Mouse (Mus musculus) lung, postnatal 36 days (tissue): ENCODE data around the gene Gm49361.
"Not testable (repeated sequence)": the region's sequence is repeated elsewhere in the genome, so short reads cannot be mapped to it uniquely, and the experiment has no call there.

ENCODE experiments used
- DNase-seq: peaks from one replicate; pipeline ENCODE4 v3.0.0; 2022; ENCODE audit warnings: mixed read lengths

Gm49361 gene

DNA sequence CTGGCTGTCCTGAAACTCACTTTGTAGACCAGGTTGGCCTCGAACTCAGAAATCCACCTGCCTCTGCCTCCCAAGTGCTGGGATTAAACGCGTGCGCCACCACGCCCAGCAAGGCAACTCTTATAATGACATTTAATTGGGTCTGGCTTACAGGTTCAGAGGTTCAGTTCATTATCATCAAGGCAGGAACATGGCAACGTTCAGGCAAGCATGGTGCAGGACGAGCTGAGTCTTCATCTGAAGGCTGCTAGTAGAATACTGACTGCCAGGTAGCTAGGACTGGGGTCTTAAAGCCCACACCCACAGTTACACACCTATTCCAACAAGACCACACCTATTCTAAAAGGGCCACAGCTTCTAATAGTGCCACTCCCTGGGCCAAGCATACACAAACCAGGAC lies 57.8 kb downstream of the Gm49361 start:
- DNase-seq: not testable (repeated sequence)

DNA sequence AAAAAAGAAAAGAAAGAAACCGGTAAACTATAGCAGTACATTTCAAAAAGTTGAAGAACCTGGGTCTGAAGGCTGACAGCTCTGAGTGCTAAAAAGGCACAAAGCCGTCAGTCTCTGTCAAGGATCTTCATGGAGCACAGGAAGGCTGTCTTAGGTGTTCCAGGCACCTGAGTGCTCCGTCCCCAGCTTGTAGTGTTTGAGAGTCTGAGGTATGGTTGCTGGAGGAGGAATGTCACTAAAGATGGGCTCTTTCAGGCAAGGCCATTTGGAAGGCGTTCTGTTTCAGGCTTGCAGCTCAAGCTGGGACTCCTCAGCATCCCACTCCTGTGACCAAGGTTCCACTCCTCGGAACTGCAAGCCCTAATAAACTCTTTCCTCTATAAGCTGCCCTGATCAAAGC lies 58.5 kb downstream of the Gm49361 start:
- no peak for DNase-seq

DNA sequence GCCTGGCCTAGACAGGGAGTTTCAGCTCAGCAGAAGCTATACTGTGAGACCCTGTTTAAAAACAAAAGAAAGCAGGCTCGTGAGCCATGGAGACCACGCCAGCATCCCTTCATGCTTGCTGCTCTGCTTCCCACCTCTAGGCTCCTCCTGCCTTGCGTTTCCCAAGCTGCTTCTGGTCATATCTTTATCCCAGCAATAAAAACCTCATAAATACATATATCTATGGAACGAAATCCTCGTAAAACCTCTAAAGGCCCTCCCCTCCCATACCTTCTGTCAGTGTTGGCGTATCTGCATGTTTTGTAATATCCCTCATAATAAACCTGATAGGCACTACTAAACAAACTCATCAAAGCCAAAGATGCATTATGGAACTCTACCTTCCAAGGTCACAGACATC lies 59.3 kb downstream of the Gm49361 start:
- no peak for DNase-seq

DNA sequence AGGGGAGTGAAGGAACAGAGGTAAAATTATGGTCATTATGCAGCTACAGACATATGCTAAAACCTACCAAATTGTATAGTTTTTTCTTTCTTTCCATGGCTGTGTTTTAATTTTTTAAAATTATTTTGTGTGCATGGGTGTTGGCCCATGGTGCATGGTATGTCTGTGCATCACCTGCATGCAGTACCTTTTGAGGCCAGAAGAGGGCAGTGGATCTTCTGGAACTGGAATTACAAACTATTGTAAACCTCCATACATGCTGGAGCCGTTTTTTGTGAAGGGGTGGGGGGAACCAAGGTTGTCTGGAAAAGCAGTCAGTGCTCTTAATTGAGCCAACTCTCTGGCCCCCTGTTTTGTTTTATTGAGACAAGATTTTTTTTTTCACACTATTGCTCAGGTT lies 61.3 kb downstream of the Gm49361 start:
- DNase-seq: peak; percentile 92

DNA sequence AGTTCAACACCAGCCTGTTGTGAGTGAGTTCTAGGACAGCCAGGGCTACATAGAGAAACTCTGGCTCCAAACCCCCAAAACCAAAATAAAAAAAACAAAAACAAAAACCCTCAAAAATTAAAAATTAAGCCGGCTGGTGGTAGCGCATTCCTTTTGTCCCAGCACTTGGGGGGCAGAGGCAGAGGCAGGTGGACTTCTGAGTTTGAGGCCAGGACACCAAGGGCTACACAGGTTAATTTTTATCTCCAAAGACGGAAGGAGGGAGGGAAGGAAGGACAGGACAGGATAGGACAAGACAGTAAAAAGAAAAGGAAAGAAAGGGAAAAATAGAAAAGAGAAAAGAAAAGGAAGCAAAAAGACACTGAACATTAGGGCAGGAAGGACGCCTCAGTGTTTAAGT lies 63.2 kb downstream of the Gm49361 start:
- no peak for DNase-seq

DNA sequence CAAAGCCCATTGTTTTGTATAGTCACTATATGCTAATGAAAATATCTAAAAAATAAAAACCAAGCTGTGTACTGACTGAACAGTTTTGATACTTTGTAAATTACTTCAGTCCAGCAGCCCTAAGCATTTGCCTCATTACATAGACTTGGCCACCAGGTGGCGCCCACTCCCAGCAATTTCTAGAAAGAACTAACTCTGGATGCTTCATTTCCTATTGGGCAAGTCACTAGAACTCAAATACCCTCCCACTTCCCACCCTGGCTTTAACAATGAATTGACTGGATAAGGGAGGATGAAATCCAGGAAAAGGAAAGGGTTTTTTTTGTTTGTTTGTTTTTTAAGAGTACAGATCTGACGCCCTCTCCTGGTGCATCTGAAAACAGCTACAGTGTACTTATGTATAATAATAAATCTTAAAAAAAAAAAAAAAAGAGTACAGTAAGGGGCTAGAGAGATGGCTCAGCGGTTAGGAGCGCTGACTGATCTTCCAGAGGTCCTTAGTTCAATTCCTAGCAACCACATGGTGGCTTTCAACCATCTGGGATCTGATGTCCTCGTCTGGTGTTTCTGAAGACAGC lies 65.9 kb downstream of the Gm49361 start:
- peak; percentile 93 for DNase-seq

DNA sequence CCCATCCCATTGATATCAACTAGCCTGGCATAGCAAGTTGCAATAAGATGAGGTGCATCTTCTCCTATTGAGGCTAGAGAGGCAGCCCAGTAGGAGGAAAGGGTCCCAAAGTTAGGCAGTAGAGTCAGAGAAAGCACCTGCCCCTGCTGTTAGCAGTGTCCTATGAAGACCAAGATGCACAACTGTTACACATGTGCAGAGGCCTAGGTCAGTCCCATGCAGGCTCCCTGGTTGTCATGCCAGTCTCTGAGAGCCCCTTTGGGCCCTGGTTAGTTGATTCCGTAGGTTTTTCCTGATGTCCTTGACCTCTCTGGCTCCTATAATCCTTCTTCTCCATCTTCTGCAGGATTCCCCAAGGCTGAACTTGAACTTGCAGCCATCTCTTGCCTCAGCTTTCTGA lies 66.4 kb downstream of the Gm49361 start:
- no peak for DNase-seq

DNA sequence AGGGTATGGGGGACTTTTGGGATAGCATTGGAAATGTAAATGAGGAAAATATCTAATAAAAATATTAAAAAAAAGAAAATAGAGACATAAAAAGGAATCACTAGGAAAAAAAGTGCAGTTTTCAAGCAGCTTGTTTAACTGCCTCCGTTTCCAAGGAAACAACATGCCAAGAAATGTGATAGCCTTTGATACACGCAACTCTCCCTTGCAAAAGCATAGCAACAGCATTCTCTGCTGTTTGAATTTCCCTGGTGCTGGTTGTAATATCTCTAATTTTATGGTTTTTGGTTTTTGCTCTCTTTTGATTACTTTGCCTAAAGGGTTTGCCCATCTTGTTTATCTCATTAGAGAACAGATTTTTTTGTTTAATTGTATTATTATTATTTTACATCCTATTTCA lies 70.4 kb downstream of the Gm49361 start:
- no peak for DNase-seq

DNA sequence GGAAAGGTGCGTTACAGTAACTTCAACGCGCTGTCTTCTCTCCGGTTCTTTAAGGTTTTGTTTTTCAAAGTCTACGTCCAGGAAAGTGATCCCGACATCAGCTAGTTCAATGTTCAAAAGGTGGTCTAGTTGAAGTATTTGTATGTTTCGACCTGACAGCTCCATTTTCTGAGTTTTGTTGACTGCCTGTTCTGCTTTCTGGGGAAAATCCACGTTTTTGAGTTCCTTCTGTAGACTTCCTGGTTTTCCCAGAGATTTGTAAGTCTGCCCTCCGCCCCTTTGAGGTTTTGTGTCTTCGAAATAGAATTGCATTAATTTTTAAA lies 80.3 kb downstream of the Gm49361 start:
- DNase-seq: peak; percentile 8

DNA sequence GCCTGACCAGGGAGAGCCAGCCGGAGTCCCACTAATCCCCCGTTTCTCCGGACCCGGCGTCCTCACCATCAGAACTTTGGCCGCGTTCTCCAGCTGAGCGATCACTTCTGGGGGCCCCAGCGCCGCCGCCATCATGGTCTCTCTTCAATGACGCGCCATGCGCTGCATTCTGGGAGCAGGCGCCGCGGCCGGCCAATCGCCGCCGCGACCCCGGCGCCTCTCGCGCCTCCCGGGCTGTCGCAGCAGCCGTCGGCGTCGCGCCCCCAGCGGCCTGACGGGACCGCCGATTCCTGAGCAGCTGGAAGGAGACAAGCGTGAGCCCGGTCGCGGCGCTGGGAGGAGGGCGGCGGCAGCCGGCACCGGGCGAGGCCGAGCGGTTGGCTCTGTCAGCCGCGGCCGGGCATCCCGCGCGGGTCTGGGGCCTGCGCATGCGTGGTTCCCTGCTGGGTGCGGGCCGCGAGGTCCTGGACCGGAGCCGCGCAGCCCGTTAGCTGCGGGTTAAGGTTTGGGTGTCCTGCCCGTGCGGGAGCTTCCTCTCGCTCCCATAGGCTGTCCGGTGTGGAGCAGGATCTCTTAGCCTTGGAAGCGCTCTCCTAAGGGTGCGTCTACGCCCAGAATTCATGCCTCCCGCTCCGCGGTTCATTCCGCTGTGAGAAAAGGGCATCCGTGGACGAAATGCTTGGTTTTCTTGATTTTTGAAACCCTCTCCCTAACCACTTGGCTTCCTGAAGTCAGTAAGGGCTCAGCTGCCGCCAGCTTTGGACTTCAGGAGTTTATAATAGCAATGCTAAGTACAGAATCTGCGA lies 80.9 kb downstream of the Gm49361 start, which contains the start of gene Xpo4:
Gene Xpo4, minus strand, starts transcription at position 609 of the 806 bp plus-strand sequence.
- peak; percentile 82 for DNase-seq

DNA sequence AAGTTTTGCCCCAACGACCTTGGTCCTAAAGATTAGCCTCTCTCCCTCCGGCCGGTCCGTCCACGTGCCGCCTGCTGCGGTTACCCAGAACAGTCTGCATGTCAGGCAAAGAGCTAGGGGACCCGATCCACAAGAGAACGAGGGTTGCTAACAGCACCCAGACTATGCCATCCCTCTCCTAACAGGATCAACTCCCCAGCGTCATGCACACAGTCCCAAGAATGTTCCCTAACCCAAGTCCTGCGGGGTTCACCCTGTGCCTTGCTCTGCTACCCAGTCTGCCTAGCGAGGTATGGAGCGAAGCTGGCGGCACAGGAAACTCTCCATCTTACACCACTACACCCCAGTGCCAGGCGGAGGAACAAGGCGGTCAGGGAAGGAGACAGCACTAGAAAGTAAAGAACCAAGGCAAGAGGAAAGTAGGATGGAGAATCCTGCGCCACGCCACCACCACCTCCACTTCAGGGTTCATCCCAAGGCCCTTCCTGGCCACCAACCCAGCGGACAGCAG lies 81.5 kb downstream of the Gm49361 start:
- DNase-seq: peak; percentile 3

DNA sequence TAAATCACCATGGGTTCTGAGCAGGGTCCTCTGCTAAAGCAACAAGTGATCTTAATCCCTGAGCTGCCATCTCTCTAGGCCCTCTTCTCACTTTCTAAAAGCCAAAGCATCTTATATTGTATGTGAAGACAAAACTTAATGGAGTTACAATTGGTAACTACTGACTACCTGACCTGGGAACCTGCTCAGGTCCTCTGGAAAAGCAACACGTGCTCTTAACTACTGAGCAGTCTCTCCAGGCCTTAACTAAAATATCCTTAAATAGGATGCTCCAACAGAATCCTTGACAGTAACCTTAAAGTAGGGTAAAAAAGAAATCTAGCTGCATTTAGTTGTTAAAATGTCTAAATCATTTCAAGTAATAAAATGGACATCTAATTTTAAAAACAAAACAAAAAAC lies 82.3 kb downstream of the Gm49361 start:
- DNase-seq: no peak

DNA sequence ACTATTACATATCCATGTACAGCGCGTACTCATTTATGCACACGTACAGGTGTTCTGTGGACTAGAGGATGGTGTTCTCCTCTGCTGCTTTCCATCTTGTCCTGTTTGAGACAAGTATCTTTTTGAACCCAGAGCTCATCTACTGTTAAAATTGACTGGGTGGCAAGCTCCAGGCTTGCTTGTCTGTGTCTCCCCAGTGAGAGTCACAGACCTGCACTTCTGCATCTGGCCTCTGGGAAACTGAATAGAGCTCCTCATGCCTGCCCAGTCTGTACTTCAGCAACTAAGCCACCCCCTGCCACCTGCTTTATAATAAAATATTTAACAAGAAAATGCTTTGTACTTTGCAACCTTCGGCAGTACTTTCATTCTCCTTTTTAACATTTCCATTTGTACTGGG lies 87.6 kb downstream of the Gm49361 start:
- DNase-seq: no peak

DNA sequence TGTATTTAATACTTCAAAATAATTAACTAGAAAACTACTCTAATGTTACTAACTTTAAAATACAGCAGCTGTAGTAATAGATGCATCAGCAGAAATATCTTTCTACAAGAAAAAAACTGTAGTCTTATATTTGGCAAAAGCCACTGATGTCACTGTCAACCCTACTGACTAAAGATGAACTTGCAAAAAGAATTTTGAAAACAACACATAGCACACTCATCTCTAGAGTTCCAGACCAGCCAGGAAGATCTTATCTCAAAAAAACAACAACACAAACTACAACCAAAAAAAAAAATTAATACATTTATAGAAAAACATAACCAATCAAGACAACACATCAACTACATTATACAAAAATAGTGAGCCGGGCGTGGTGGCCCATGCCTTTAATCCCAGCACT lies 88.4 kb downstream of the Gm49361 start:
- no peak for DNase-seq

DNA sequence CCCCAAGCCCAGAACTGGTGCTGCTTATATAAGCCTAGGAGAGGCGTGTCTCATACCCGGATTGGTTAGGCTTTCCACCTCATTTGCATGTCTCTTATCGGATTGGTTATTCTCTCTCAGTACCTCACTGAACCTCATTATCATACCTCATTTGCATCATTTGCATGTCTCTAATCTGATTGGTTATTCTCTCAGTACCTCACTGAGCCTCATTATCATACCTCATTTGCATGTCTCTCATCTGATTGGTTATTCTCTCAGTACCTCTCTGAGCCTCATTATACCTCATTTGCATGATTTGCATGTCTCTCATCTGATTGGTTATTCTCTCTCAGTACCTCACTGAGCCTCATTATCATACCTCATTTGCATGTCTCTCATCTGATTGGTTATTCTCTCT lies 89.4 kb downstream of the Gm49361 start:
- not testable (repeated sequence) for DNase-seq

DNA sequence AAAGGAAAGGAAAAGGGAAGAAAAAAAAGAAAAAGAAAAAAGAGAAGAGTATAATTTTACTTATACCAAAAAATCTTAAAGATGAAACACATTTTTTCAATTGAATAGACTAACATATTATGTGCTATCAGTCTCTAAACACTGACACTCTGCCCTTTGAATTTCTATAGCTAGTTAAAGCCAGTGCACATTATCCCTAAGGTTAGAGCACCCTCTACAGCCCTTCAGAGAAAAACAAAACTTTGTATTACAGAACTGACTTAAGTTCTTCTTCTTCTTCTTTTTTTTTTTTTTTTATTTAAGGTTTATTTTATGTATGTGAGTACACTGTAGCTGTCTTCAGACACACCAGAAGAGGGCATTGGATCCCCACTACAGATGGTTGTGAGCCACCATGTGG lies 96.4 kb downstream of the Gm49361 start:
- no peak for DNase-seq

DNA sequence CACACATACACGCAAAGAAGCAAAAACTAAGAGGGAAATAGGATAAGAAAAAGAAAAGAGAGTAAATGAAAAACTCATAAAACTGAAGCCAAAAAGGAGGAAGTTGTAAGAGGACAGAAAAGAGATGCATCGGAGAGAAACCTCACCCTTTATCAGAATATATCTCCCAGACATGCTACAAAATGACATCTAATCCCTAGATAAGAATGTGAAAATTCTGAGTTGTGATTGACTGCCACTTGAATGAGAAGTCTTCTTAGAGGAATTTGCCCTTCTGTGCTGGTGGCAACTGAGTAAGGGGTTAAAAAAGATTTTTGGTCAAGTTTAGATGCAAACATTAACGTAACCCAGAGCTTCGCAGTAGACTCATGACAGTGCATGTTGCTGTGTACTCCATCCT lies 99.7 kb downstream of the Gm49361 start:
- no peak for DNase-seq

DNA sequence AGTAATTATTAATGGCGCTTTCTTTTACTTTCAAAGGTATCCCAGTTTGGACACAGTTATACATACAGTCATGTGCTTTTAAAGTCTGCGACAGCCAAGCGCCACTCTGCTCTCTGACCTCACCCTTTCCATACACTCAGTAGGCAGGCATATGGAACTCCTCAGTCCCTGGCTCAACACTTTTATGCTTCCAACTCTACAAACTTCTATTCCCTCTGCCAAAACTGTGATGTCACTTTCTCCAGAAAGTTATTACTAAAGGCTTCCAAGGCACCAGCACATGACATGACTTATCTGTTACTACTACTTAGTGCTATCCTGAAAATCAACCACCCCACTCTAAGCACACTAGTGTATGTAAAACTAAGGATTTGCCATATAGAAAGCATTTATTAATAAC lies 106.8 kb downstream of the Gm49361 start:
- DNase-seq: peak; percentile 14

DNA sequence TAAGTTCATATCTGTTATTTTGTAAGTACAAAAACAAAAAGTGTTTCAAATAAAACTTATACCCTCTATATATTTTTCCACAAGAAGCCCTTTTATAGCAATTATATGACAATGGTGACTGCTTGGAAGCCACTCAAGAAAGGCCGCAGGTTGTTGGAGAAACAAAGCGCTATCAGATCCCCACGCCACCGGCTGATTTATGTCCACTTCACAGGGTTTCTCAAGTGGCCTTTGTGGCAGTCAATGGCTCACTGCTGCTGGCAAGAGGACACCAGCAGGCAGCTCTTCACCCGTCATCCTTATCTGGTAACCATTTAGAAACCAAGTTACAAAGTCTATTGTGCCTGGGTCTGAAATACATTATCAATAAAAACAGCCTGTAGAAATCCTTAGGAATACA lies 111.8 kb downstream of the Gm49361 start:
- no peak for DNase-seq

DNA sequence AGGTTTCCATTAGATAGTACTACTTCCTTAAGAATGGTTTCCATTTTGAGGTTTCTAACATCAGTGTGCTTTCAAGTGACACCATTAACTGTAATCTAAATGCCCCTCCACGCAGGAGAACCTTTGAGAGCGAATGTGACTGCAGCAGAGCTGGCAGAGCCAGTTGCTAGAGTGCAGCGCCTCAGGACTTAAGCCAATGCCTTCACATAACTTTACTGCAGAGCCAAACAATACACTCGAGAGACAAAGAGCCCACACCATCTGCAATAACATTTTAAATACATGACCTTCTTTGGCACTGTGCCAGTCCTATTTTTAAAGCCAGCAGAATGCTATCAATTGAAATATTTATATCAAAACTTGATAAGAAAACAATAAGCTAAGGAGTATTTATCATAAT lies 116.3 kb downstream of the Gm49361 start:
- DNase-seq: no peak

DNA sequence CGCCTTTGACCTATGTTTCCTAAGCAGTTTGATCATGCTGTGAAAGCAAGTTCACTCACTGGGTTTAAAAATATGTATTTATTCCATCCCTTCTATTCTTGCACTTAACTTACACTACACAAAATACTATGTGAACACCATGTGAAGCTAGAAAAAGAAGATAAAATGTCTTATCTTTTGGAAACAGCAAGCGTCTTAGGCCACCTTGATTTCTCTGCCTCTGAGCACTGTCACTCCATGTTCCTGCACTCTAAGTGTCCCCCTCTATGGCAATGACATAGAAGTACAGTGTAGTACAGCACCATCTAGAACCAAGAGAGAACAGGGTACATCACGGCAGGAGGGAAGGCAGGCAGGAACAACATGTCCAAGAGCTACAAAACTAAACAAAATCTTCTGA lies 123.0 kb downstream of the Gm49361 start:
- DNase-seq: no peak

DNA sequence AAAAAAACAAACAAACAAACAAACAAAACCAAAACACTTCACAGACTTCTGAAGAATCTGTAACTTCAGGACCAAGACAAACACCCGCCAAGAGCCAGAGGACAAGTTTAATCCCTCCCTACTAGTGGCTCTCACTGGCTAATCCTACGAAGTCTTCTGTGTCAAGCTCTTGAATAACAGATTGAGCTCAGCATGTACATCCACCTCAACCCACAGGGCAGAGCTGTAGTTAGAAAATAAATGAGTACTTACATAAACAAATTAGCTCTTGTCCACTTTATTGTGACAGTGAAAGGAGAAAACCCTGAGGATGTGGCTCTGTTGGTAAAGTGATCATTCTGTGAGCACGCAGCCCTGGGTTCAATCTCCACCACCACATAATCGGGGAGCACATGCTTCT lies 124.2 kb downstream of the Gm49361 start:
- no peak for DNase-seq

DNA sequence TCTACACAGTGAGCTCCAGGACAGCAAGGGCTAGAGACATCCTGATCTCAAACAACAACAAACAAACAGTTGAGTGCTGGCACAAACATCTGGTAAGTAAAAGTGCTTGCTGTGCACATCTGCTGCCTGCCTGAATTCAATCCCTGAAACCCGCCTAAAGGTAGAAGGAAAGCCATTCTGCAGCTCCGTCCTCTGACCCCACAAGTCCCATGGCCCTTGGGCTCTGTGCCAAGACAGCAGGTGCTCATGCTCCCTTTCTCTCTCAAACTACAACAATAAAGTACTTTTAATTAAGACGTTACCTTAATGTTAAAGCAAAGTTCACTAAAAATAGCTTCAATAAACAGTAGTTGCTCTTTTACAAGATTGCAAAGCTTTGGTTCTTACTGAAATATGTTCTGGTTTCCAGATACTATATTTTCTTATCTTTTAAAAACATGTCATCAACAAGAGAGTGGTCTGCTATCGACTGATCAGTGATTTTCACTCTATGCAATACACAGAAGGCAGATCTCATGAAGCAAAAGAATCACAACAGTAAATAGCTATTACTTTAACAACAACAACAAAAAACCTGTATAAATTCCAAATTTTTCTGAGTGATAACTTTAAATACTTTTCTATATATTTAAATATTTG lies 125.2 kb downstream of the Gm49361 start:
- DNase-seq: no peak

DNA sequence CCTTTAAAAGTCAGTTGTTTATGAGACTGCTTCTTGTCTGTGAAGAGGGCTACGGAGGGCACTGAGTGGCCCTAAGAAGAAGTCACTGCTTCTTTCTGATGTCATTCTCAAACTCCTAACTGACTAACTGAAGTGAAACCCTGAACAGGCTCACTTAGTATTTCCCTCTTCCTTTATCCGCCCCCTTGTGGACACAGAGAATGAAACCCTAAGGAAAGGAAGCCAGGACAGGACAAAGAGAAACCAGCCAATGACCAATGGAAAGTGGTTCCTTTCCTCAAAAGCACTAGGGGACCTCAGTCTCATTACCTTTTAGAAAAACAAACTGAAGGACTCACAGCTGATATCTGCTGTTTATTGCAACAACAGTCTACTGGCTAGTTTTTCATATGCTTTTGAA lies 126.4 kb downstream of the Gm49361 start:
- DNase-seq: peak; percentile 84
